Mouse (Mus musculus) liver, embryonic 14.5 days (tissue): ENCODE measurements around the gene Ccdc34. TPM values are rescaled to one million over a fixed set of nuclear protein-coding genes. Genes with fewer than 3 reads are reported as not detected.

Source experiments
- ATAC-seq: fragments of 200-750 bp; cut with Nextera tagmentation; 2 replicates; pipeline ENCODE4 v1.8.0; 2017; ENCODE audit warnings: moderate number of reproducible peaks, mild to moderate bottlenecking, moderate library complexity; ENCODE audit not compliant: insufficient read depth
- DNase-seq, 3 experiments: peaks; one replicate each; pipeline ENCODE4 v3.0.0-alpha.2; 2012 to 2013; ENCODE audit warnings: low read depth in 3 of 3, low spot score in 3 of 3
- H3K27ac ChIP-seq: fragments of 300-500 bp; sonication (generic); 2 replicates; pipeline ENCODE4 v1.5.1; 2014; ENCODE audit warnings: moderate library complexity, mild to moderate bottlenecking, control low read depth, inconsistent platforms
- H3K27me3 ChIP-seq: fragments of 300-500 bp; sonication (generic); 2 replicates; pipeline ENCODE4 v1.6.1; 2014; ENCODE audit warnings: mild to moderate bottlenecking, low read length, moderate library complexity; ENCODE audit not compliant: control insufficient read depth, insufficient read depth
- H3K36me3 ChIP-seq: fragments of 300-500 bp; sonication (generic); replicated peaks from 2 replicates; pipeline ENCODE4 v1.6.1; 2014; ENCODE audit warnings: low read depth; ENCODE audit not compliant: control insufficient read depth, insufficient read depth
- H3K4me1 ChIP-seq, 2 experiments: fragments of 200-500 bp in 1 of 2; fragments of 300-500 bp in 1 of 2; sonication (generic) in 1 of 2; replicated peaks; 2 replicates each; pipeline ENCODE4 v1.6.1; 2012 to 2014; ENCODE audit warnings: antibody characterized with exemption in 1 of 2, inconsistent platforms in 1 of 2, low read length in 1 of 2; ENCODE audit not compliant: control insufficient read depth in 2 of 2, insufficient read depth in 2 of 2
- H3K4me2 ChIP-seq: fragments of 300-500 bp; sonication (generic); 2 replicates; pipeline ENCODE4 v1.6.1; 2014; ENCODE audit warnings: low read depth, mild to moderate bottlenecking, control low read depth, moderate library complexity
- H3K4me3 ChIP-seq, 2 experiments: fragments of 200-500 bp in 1 of 2; fragments of 300-500 bp in 1 of 2; sonication (generic) in 1 of 2; 2 replicates each; pipeline ENCODE4 v1.5.1; 2012 to 2014; ENCODE audit warnings: low read depth in 2 of 2, low read length in 2 of 2, mild to moderate bottlenecking in 2 of 2, control low read depth in 1 of 2, inconsistent platforms in 1 of 2, moderate library complexity in 1 of 2; ENCODE audit not compliant: insufficient read depth in 1 of 2
- H3K9ac ChIP-seq: fragments of 300-500 bp; sonication (generic); replicated peaks from 2 replicates; pipeline ENCODE4 v1.6.1; 2014; ENCODE audit warnings: mild to moderate bottlenecking, control low read depth, moderate library complexity
- H3K9me3 ChIP-seq: fragments of 300-500 bp; sonication (generic); 2 replicates; pipeline ENCODE4 v1.6.1; 2016; ENCODE audit warnings: low read length, mixed read lengths; ENCODE audit not compliant: control insufficient read depth
- CTCF ChIP-seq: IDR thresholded peaks from 2 replicates; pipeline ENCODE4 v1.5.1; 2016; ENCODE audit warnings: antibody characterized with exemption, low read depth, control low read depth
- EP300 ChIP-seq: IDR thresholded peaks from 2 replicates; pipeline ENCODE4 v1.6.1; 2016; ENCODE audit warnings: antibody characterized with exemption, low read depth
- WGBS: fragments of 180-500 bp; shearing (Covaris S2); extraction: QIAGEN DNeasy Blood & Tissue Kit; methylation state at CpG from one replicate; pipeline ENCODE4 v1.1.7; 2014; ENCODE audit not compliant: insufficient replicate concordance; 5-methylcytosine and 5-hydroxymethylcytosine counted together
- polyA plus RNA-seq, 2 experiments: library from polyadenylated mRNA; depleted of rRNA in 1 of 2; stranded (reverse) in 1 of 2; unstranded in 1 of 2; fragments of >200 nt; fragmentation: Nextera tagmentation in 1 of 2; extraction: Ambion mirVana in 1 of 2; gene quantifications; 2 replicates each; pipeline versions ENCODE4 v1.2.1 to v1.2.3; 2012 to 2014

Ccdc34 gene
- polyA plus RNA-seq, 2 experiments, result 19.6 to 22.8 TPM

- no peak overlapping the region for H3K9ac ChIP-seq
- DNase-seq (no peak), ATAC-seq (no peak)
- H3K36me3 ChIP-seq, result no peaks in the 10 kb centered on the region
- no peak for TF ChIP-seq EP300
- TF ChIP-seq CTCF, result no peak
- H3K27ac ChIP-seq, result no peak overlapping the region
- 46% methylated on average over 9 of the region's 9 CpGs for WGBS
- no peak overlapping the region for H3K4me3 ChIP-seq
- no peaks in the 10 kb centered on the region for H3K9me3 ChIP-seq
- H3K4me2 ChIP-seq, result no peak overlapping the region
- H3K27me3 ChIP-seq, result no peaks in the 10 kb centered on the region
- H3K4me1 ChIP-seq, result no peaks in the 10 kb centered on the region
These were observed 197.5 kb downstream of the Ccdc34 start for GRCm38 (mm10) chr2:110214991-110215684.

DNA sequence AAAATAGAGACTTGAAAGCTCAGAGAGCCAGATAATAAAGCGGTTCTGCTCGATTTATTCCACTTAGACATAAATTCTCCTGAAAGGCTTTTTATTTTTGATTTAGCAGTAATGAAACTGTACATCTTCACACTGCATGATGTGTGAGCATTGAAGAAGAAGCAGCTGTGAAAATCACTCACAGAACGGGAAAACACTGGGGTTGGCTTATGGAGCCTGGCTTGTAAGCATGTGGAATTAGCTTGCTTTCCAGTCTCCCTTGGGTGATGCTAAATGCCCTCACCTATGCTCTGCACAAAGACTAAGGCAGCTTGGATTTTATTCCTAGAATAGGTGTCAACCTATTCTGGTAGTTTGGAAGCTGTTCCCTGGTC is 198.1 kb downstream of the Ccdc34 start:
- ATAC-seq (no peak), DNase-seq (no peak)
- H3K4me3 ChIP-seq, result no peak overlapping the region
- no peaks in the 10 kb centered on the region for H3K36me3 ChIP-seq
- 62% methylated on average over 3 of the region's 3 CpGs for WGBS
- no peak for TF ChIP-seq CTCF
- no peak for TF ChIP-seq EP300
- H3K27ac ChIP-seq, result no peak overlapping the region
- no peak overlapping the region for H3K4me2 ChIP-seq
- H3K9ac ChIP-seq, result no peak overlapping the region
- H3K27me3 ChIP-seq, result no peaks in the 10 kb centered on the region
- H3K9me3 ChIP-seq, result no peaks in the 10 kb centered on the region
- no peaks in the 10 kb centered on the region for H3K4me1 ChIP-seq

GRCm38 (mm10) chr2:110220492-110220891 is 202.9 kb downstream of the Ccdc34 start:
- no peaks in the 10 kb centered on the region for H3K9me3 ChIP-seq
- H3K4me2 ChIP-seq, result no peak overlapping the region
- no peak for DNase-seq
- 52% methylated on average over 1 of the region's 1 CpGs for WGBS
- TF ChIP-seq EP300 (no peak), CTCF (no peak)
- no peak overlapping the region for H3K4me3 ChIP-seq
- no peaks in the 10 kb centered on the region for H3K4me1 ChIP-seq
- H3K9ac ChIP-seq, result no peak overlapping the region
- no peak for ATAC-seq
- no peaks in the 10 kb centered on the region for H3K36me3 ChIP-seq
- H3K27me3 ChIP-seq, result no peaks in the 10 kb centered on the region
- no peak overlapping the region for H3K27ac ChIP-seq

DNA sequence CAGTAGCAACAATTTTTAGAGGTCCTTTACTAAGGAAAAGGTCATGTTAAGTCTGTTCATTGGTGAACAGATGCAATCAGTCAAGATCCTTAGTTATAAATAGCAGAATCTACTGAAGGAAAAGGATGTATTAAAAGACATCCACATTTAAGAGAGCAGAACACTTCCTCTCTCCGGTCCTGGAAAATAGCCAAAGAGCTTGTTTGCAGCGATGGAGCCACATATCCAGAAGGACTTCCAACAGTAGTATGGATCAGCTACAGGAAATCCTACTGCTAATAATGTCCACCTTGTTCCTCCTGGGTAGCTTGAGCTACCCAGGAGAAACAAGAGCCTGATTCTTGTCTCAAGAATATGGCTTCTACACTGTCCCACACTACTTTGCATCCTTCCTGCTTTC is 205.2 kb downstream of the Ccdc34 start:
- Histone ChIP-seq H3K27me3 (no peaks in the 10 kb centered on the region), H3K36me3 (no peaks in the 10 kb centered on the region), H3K4me2 (no peak overlapping the region), H3K4me3 (no peak overlapping the region), H3K4me1 (no peaks in the 10 kb centered on the region), H3K27ac (no peak overlapping the region), H3K9me3 (no peaks in the 10 kb centered on the region), H3K9ac (no peak overlapping the region)
- DNase-seq (no peak), ATAC-seq (no peak)
- no peak for TF ChIP-seq CTCF
- TF ChIP-seq EP300, result no peak
- WGBS, result 54% methylated on average over 2 of the region's 2 CpGs

Other genes with a start within 250 kb of the Ccdc34 start
- gene Lin7c, start 127.0 kb upstream of the Ccdc34 start, polyA plus RNA-seq (2012; rRNA removed), result 5.2 and 7.2 TPM in 2 replicates
- gene Lin7c, start 127.0 kb upstream of the Ccdc34 start, polyA plus RNA-seq (2014; fragmentation: Nextera tagmentation; extraction: Ambion mirVana), result 16.8 and 17.3 TPM in 2 replicates
- 2.9 and 3.0 TPM in 2 replicates for gene Lgr4, start 100.2 kb upstream of the Ccdc34 start, polyA plus RNA-seq (2012; rRNA removed)
- 3.9 and 4.2 TPM in 2 replicates for gene Lgr4, start 100.2 kb upstream of the Ccdc34 start, polyA plus RNA-seq (2014; fragmentation: Nextera tagmentation; extraction: Ambion mirVana)